Mouse (Mus musculus) adrenal gland (tissue): ENCODE data around the gene Zfp771.
"Not testable (repeated sequence)": the region's sequence is repeated elsewhere in the genome, so short reads cannot be mapped to it uniquely, and the experiment has no call there.

Source experiments
- intact Hi-C: fragments of 180-260 bp; cut with DNase I; formaldehyde crosslinking; loops from one replicate; pipeline ENCODE4 v1.15.1; 2025

The Zfp771 gene

GRCm38 (mm10) chr7:127217901-127218642 lies 26.0 kb upstream of the Zfp771 start:
- intact Hi-C loops = no loop called here

- intact Hi-C loops = no loop called here
These were observed 25.4 kb upstream of the Zfp771 start for GRCm38 (mm10) chr7:127218670-127219069.

- intact Hi-C loops = no loop called here
These were observed 23.6 kb upstream of the Zfp771 start for GRCm38 (mm10) chr7:127220440-127220839.

GRCm38 (mm10) chr7:127223106-127223505 lies 21.0 kb upstream of the Zfp771 start:
- intact Hi-C loops = no loop called here

- intact Hi-C loops = no loop called here
These were observed 20.3 kb upstream of the Zfp771 start for GRCm38 (mm10) chr7:127223515-127224478.

GRCm38 (mm10) chr7:127224616-127225015 lies 19.5 kb upstream of the Zfp771 start:
- intact Hi-C loops = no loop called here

GRCm38 (mm10) chr7:127225147-127225995 lies 18.7 kb upstream of the Zfp771 start:
- intact Hi-C loops = no loop called here

- intact Hi-C loops = no loop called here
These were observed 15.3 kb upstream of the Zfp771 start for GRCm38 (mm10) chr7:127228615-127229303.

- intact Hi-C loops = no loop called here
These were observed 12.7 kb upstream of the Zfp771 start for GRCm38 (mm10) chr7:127231376-127231775.

- intact Hi-C loops = no loop called here
These were observed 12.1 kb upstream of the Zfp771 start for GRCm38 (mm10) chr7:127231826-127232621.

GRCm38 (mm10) chr7:127232622-127233367 lies 11.3 kb upstream of the Zfp771 start, which contains the start of the genes Zfp553 and Sept1:
Gene Zfp553, plus strand, starts transcription at chr7:127233061.
Gene Sept1, minus strand, starts transcription at chr7:127233130.
- intact Hi-C loops = no loop called here

GRCm38 (mm10) chr7:127233368-127233749 lies 10.7 kb upstream of the Zfp771 start:
- intact Hi-C loops = no loop called here

- intact Hi-C loops = no loop called here
These were observed 10.3 kb upstream of the Zfp771 start for GRCm38 (mm10) chr7:127233765-127234164.

GRCm38 (mm10) chr7:127234777-127235176 lies 9.3 kb upstream of the Zfp771 start:
- intact Hi-C loops = no loop called here

GRCm38 (mm10) chr7:127243361-127243867 lies 660 bp upstream of the Zfp771 start:
- intact Hi-C loops = no loop called here

GRCm38 (mm10) chr7:127244658-127245510 lies 810 bp downstream of the Zfp771 start:
- intact Hi-C loops = no loop called here

GRCm38 (mm10) chr7:127250511-127250910 lies 6.4 kb downstream of the Zfp771 start:
- intact Hi-C loops = not testable (repeated sequence)

GRCm38 (mm10) chr7:127252414-127252813 lies 8.3 kb downstream of the Zfp771 start:
- intact Hi-C loops = no loop called here
